Mouse (Mus musculus) lung, postnatal 25 days (tissue): ENCODE measurements around the gene Aar2.
A peak's percentile ranks its signal among the peaks of the same experiment; 100 is the strongest.

Experiments used
- DNase-seq: peaks from one replicate; pipeline ENCODE4 v3.0.0; 2022; ENCODE audit warnings: low spot score

Aar2 gene

GRCm38 (mm10) chr2:156568647-156569046 is 21.3 kb downstream of the Aar2 start:
- DNase-seq: no peak

- no peak for DNase-seq
Observed at GRCm38 (mm10) chr2:156569261-156569660, 21.9 kb downstream of the Aar2 start.

GRCm38 (mm10) chr2:156571521-156571920 is 24.1 kb downstream of the Aar2 start:
- no peak for DNase-seq

- no peak for DNase-seq
Observed at GRCm38 (mm10) chr2:156576850-156577587, 29.6 kb downstream of the Aar2 start.

GRCm38 (mm10) chr2:156580507-156580906 is 33.1 kb downstream of the Aar2 start:
- no peak for DNase-seq

- no peak for DNase-seq
Observed at GRCm38 (mm10) chr2:156581244-156581643, 33.9 kb downstream of the Aar2 start.

GRCm38 (mm10) chr2:156582887-156583286 is 35.5 kb downstream of the Aar2 start:
- DNase-seq: no peak

- no peak for DNase-seq
Observed at GRCm38 (mm10) chr2:156584154-156584796, 36.9 kb downstream of the Aar2 start.

GRCm38 (mm10) chr2:156584797-156585471 is 37.5 kb downstream of the Aar2 start:
- peak; percentile 14 for DNase-seq

GRCm38 (mm10) chr2:156589481-156589880 is 42.1 kb downstream of the Aar2 start:
- DNase-seq: no peak

- DNase-seq: no peak
Observed at GRCm38 (mm10) chr2:156594987-156595490, 47.7 kb downstream of the Aar2 start.

- no peak for DNase-seq
Observed at GRCm38 (mm10) chr2:156602581-156602980, 55.2 kb downstream of the Aar2 start.

- no peak for DNase-seq
Observed at GRCm38 (mm10) chr2:156603671-156604070, 56.3 kb downstream of the Aar2 start.

- DNase-seq: no peak
Observed at GRCm38 (mm10) chr2:156605144-156605543, 57.8 kb downstream of the Aar2 start.

- DNase-seq: no peak
Observed at GRCm38 (mm10) chr2:156605971-156606370, 58.6 kb downstream of the Aar2 start.

- peak; percentile 26 for DNase-seq
Observed at GRCm38 (mm10) chr2:156613081-156613540, 65.7 kb downstream of the Aar2 start.

- DNase-seq: no peak
Observed at GRCm38 (mm10) chr2:156613541-156614257, 66.3 kb downstream of the Aar2 start, which contains the start of gene Dlgap4. TSS of gene Dlgap4 (plus strand) at chr2:156613705.

- DNase-seq: no peak
Observed at GRCm38 (mm10) chr2:156614258-156614556, 66.8 kb downstream of the Aar2 start.

- DNase-seq: no peak
Observed at GRCm38 (mm10) chr2:156614661-156615654, 67.6 kb downstream of the Aar2 start.

- no peak for DNase-seq
Observed at GRCm38 (mm10) chr2:156616513-156616912, 69.1 kb downstream of the Aar2 start.

- DNase-seq: peak; percentile 34
Observed at GRCm38 (mm10) chr2:156617536-156617935, 70.2 kb downstream of the Aar2 start.
